Mouse (Mus musculus): ENCODE data around the gene Grk3. TPM values are rescaled to one million over a fixed set of nuclear protein-coding genes. Genes with fewer than 3 reads are reported as not detected.

Gene Grk3
- polyA plus RNA-seq, 2 experiments = 7.5 to 13.1 TPM

GRCm38 (mm10) chr5:112931901-112932300 is 83.7 kb downstream of the Grk3 start:
- Histone ChIP-seq H3K4me3 (replicated peaks; ENCODE audit: low read length) (no peak overlapping the region), H3K4me1 (ENCODE audit: control insufficient read depth, insufficient read depth, low read length) (peaks cover 6% of the 10 kb centered on the region), H3K36me3 (ENCODE audit: control insufficient read depth, insufficient read depth, low read length) (peaks cover 10% of the 10 kb centered on the region), H3K27ac (replicated peaks; ENCODE audit: low read depth, low read length) (no peak overlapping the region), H3K9ac (ENCODE audit: low read depth, low read length, severe bottlenecking) (no peak overlapping the region), H3K9me3 (ENCODE audit: control insufficient read depth, low read length) (no peaks in the 10 kb centered on the region), H3K27me3 (ENCODE audit: control insufficient read depth, insufficient read depth, low read length) (no peaks in the 10 kb centered on the region), H3K4me2 (replicated peaks; ENCODE audit: low read depth, low read length, severe bottlenecking) (no peak overlapping the region)
- DNase-seq (ENCODE audit: low spot score) (no peak), ATAC-seq (ENCODE audit: low FRiP score, low read depth) (no peak)
- 87% methylated on average over 5 of the region's 5 CpGs for WGBS
- TF ChIP-seq POLR2A (IDR thresholded peaks at IDR 0.05; ENCODE audit: borderline replicate concordance, extremely low read depth, insufficient read depth, insufficient read length) = no peak

- H3K27me3 ChIP-seq (ENCODE audit: control insufficient read depth, insufficient read depth, low read length) = no peaks in the 10 kb centered on the region
- WGBS = 41% methylated on average over 10 of the region's 10 CpGs
- H3K4me2 ChIP-seq (replicated peaks; ENCODE audit: low read depth, low read length, severe bottlenecking) = no peak overlapping the region
- H3K27ac ChIP-seq (replicated peaks; ENCODE audit: low read depth, low read length) = no peak overlapping the region
- no peak overlapping the region for H3K9ac ChIP-seq (ENCODE audit: low read depth, low read length, severe bottlenecking)
- DNase-seq (ENCODE audit: low spot score) (no peak), ATAC-seq (ENCODE audit: low FRiP score, low read depth) (no peak)
- H3K4me3 ChIP-seq (replicated peaks; ENCODE audit: low read length) = no peak overlapping the region
- no peaks in the 10 kb centered on the region for H3K9me3 ChIP-seq (ENCODE audit: control insufficient read depth, low read length)
- TF ChIP-seq POLR2A (IDR thresholded peaks at IDR 0.05; ENCODE audit: borderline replicate concordance, extremely low read depth, insufficient read depth, insufficient read length) = no peak
- H3K36me3 ChIP-seq (ENCODE audit: control insufficient read depth, insufficient read depth, low read length) = peaks cover 4% of the 10 kb centered on the region; the same call in 1 of the 2 replicates
- peaks cover 5% of the 10 kb centered on the region for H3K4me1 ChIP-seq (ENCODE audit: control insufficient read depth, insufficient read depth, low read length)
Measured at GRCm38 (mm10) chr5:112928201-112928881, 87.2 kb downstream of the Grk3 start.

- Histone ChIP-seq H3K27me3 (ENCODE audit: control insufficient read depth, insufficient read depth, low read length) (no peaks in the 10 kb centered on the region), H3K4me1 (ENCODE audit: control insufficient read depth, insufficient read depth, low read length) (no peaks in the 10 kb centered on the region; the same call in 1 of the 2 replicates), H3K9ac (ENCODE audit: low read depth, low read length, severe bottlenecking) (no peak overlapping the region), H3K36me3 (ENCODE audit: control insufficient read depth, insufficient read depth, low read length) (peaks cover 4% of the 10 kb centered on the region; the same call in 1 of the 2 replicates), H3K4me2 (replicated peaks; ENCODE audit: low read depth, low read length, severe bottlenecking) (no peak overlapping the region), H3K4me3 (replicated peaks; ENCODE audit: low read length) (no peak overlapping the region), H3K9me3 (ENCODE audit: control insufficient read depth, low read length) (no peaks in the 10 kb centered on the region), H3K27ac (replicated peaks; ENCODE audit: low read depth, low read length) (no peak overlapping the region)
- WGBS = 94% methylated on average over 5 of the region's 5 CpGs
- DNase-seq (ENCODE audit: low spot score) = no peak
- TF ChIP-seq POLR2A (IDR thresholded peaks at IDR 0.05; ENCODE audit: borderline replicate concordance, extremely low read depth, insufficient read depth, insufficient read length) = no peak
- no peak for ATAC-seq (ENCODE audit: low FRiP score, low read depth)
Measured at GRCm38 (mm10) chr5:112925422-112925821, 90.2 kb downstream of the Grk3 start.

- no peak overlapping the region for H3K9ac ChIP-seq (ENCODE audit: low read depth, low read length, severe bottlenecking)
- H3K4me2 ChIP-seq (replicated peaks; ENCODE audit: low read depth, low read length, severe bottlenecking) = no peak overlapping the region
- peaks cover 6% of the 10 kb centered on the region; the same call in 1 of the 2 replicates for H3K36me3 ChIP-seq (ENCODE audit: control insufficient read depth, insufficient read depth, low read length)
- H3K27ac ChIP-seq (replicated peaks; ENCODE audit: low read depth, low read length) = no peak overlapping the region
- H3K4me3 ChIP-seq (replicated peaks; ENCODE audit: low read length) = no peak overlapping the region
- no peaks in the 10 kb centered on the region for H3K27me3 ChIP-seq (ENCODE audit: control insufficient read depth, insufficient read depth, low read length)
- ATAC-seq (ENCODE audit: low FRiP score, low read depth) (no peak), DNase-seq (ENCODE audit: low spot score) (no peak)
- H3K4me1 ChIP-seq (ENCODE audit: control insufficient read depth, insufficient read depth, low read length) = no peaks in the 10 kb centered on the region; the same call in 1 of the 2 replicates
- H3K9me3 ChIP-seq (ENCODE audit: control insufficient read depth, low read length) = no peaks in the 10 kb centered on the region
- TF ChIP-seq POLR2A (IDR thresholded peaks at IDR 0.05; ENCODE audit: borderline replicate concordance, extremely low read depth, insufficient read depth, insufficient read length) = no peak
- 84% methylated on average over 8 of the region's 8 CpGs for WGBS
Measured at GRCm38 (mm10) chr5:112924806-112925205, 90.8 kb downstream of the Grk3 start.

- ATAC-seq (ENCODE audit: low FRiP score, low read depth) = no peak
- no peaks in the 10 kb centered on the region; the same call in 1 of the 2 replicates for H3K4me1 ChIP-seq (ENCODE audit: control insufficient read depth, insufficient read depth, low read length)
- H3K27ac ChIP-seq (replicated peaks; ENCODE audit: low read depth, low read length) = no peak overlapping the region
- 93% methylated on average over 14 of the region's 14 CpGs for WGBS
- TF ChIP-seq POLR2A (IDR thresholded peaks at IDR 0.05; ENCODE audit: borderline replicate concordance, extremely low read depth, insufficient read depth, insufficient read length) = no peak
- no peak overlapping the region for H3K4me2 ChIP-seq (replicated peaks; ENCODE audit: low read depth, low read length, severe bottlenecking)
- no peak for DNase-seq (ENCODE audit: low spot score)
- no peaks in the 10 kb centered on the region for H3K27me3 ChIP-seq (ENCODE audit: control insufficient read depth, insufficient read depth, low read length)
- 0 out of 2 replicates have a peak, but pooled peaks cover 3% of the 10 kb centered on the region for H3K36me3 ChIP-seq (ENCODE audit: control insufficient read depth, insufficient read depth, low read length)
- no peaks in the 10 kb centered on the region for H3K9me3 ChIP-seq (ENCODE audit: control insufficient read depth, low read length)
- no peak overlapping the region for H3K4me3 ChIP-seq (replicated peaks; ENCODE audit: low read length)
- H3K9ac ChIP-seq (ENCODE audit: low read depth, low read length, severe bottlenecking) = no peak overlapping the region
Measured at GRCm38 (mm10) chr5:112923841-112924240, 91.8 kb downstream of the Grk3 start.
